Mouse (Mus musculus): ENCODE measurements around the gene Clrn2. TPM values are rescaled to one million over a fixed set of nuclear protein-coding genes. Genes with fewer than 3 reads are reported as not detected.

Clrn2 gene
- polyA plus RNA-seq, 1 experiment from 2014 or later: 0.35 TPM

DNA sequence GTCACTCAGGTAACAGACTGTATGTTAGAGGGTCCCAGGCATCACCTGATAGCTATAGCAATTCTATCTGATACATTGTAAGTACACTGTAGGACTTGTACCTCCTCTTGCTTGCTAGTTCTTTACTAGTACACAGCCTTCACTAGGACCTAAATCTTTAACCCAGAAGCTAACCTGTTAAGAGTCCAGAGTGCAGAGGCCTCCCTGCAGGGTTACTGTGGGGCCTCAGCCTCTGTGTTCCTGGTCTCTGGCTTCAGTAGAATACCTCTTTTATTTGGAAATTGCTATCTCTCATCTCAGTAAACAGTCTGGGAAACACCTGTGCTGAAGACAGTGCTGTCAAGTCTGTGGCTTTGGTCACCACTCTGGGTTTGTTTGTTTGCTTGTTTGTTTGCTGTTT, 42.5 kb downstream of the Clrn2 start:
- H3K4me3 ChIP-seq (replicated peaks; ENCODE audit: low read length): no peak overlapping the region
- H3K27me3 ChIP-seq (ENCODE audit: control insufficient read depth, insufficient read depth, low read length): no peaks in the 10 kb centered on the region
- H3K36me3 ChIP-seq (replicated peaks; ENCODE audit: control insufficient read depth, insufficient read depth): peaks cover 14% of the 10 kb centered on the region
- H3K4me1 ChIP-seq (replicated peaks; ENCODE audit: control insufficient read depth, insufficient read depth, low read length): peaks cover 11% of the 10 kb centered on the region; the same call in 1 of the 2 replicates
- H3K27ac ChIP-seq: no peak overlapping the region
- H3K4me2 ChIP-seq (replicated peaks): no peak overlapping the region
- no peak overlapping the region for H3K9ac ChIP-seq
- no peaks in the 10 kb centered on the region for H3K9me3 ChIP-seq (ENCODE audit: control insufficient read depth, low read length)
- ATAC-seq (ENCODE audit: low FRiP score): no peak
- no peak for DNase-seq (ENCODE audit: low spot score)

DNA sequence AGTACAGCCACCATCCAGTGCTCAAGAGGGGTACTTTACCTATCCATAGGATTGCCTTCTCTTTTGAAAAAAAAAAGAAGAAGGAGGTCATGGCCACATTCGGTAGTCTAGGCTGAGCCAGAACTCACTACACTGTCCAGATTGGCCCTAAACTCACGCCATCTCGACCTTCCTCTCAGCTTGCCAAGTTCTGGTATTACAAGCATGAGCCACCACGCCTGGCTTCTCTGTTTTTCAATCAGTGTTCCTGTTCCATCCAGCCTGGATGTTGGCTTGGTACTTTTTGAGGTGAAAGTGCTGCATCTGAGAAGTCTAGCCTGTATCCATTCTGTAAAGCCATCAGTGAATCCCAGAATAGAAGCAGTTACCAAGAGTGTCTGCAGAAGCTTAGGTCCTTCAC, 42.9 kb downstream of the Clrn2 start:
- H3K9ac ChIP-seq: no peak overlapping the region
- peaks cover 11% of the 10 kb centered on the region; the same call in 1 of the 2 replicates for H3K4me1 ChIP-seq (replicated peaks; ENCODE audit: control insufficient read depth, insufficient read depth, low read length)
- WGBS: 90% methylated on average over 4 of the region's 4 CpGs
- H3K27me3 ChIP-seq (ENCODE audit: control insufficient read depth, insufficient read depth, low read length): no peaks in the 10 kb centered on the region
- no peak overlapping the region for H3K4me3 ChIP-seq (replicated peaks; ENCODE audit: low read length)
- DNase-seq (ENCODE audit: low spot score) (no peak), ATAC-seq (ENCODE audit: low FRiP score) (no peak)
- no peak overlapping the region for H3K27ac ChIP-seq
- H3K4me2 ChIP-seq (replicated peaks): no peak overlapping the region
- H3K36me3 ChIP-seq (replicated peaks; ENCODE audit: control insufficient read depth, insufficient read depth): peaks cover 14% of the 10 kb centered on the region
- H3K9me3 ChIP-seq (ENCODE audit: control insufficient read depth, low read length): no peaks in the 10 kb centered on the region

- ATAC-seq (ENCODE audit: low FRiP score) (no peak), DNase-seq (ENCODE audit: low spot score) (no peak)
- Histone ChIP-seq H3K36me3 (replicated peaks; ENCODE audit: control insufficient read depth, insufficient read depth) (peaks cover 14% of the 10 kb centered on the region), H3K27ac (no peak overlapping the region), H3K9ac (no peak overlapping the region), H3K27me3 (ENCODE audit: control insufficient read depth, insufficient read depth, low read length) (no peaks in the 10 kb centered on the region), H3K4me1 (replicated peaks; ENCODE audit: control insufficient read depth, insufficient read depth, low read length) (peaks cover 11% of the 10 kb centered on the region; the same call in 1 of the 2 replicates), H3K4me2 (replicated peaks) (no peak overlapping the region), H3K4me3 (replicated peaks; ENCODE audit: low read length) (no peak overlapping the region), H3K9me3 (ENCODE audit: control insufficient read depth, low read length) (no peaks in the 10 kb centered on the region)
- 90% methylated on average over 12 of the region's 12 CpGs for WGBS
These were observed 43.5 kb downstream of the Clrn2 start for GRCm38 (mm10) chr5:45496930-45497550.

- WGBS: 97% methylated on average over 5 of the region's 5 CpGs
- DNase-seq (ENCODE audit: low spot score): no peak
- no peaks in the 10 kb centered on the region for H3K9me3 ChIP-seq (ENCODE audit: control insufficient read depth, low read length)
These were observed 44.0 kb downstream of the Clrn2 start for GRCm38 (mm10) chr5:45497564-45497963.

GRCm38 (mm10) chr5:45510071-45510470, 56.5 kb downstream of the Clrn2 start:
- H3K36me3 ChIP-seq (replicated peaks; ENCODE audit: control insufficient read depth, insufficient read depth): peaks cover 59% of the 10 kb centered on the region
- ATAC-seq (ENCODE audit: low FRiP score): no peak
- no peaks in the 10 kb centered on the region for H3K9me3 ChIP-seq (ENCODE audit: control insufficient read depth, low read length)

More at GRCm38 (mm10) chr5:45497564-45497963, 44.0 kb downstream of the Clrn2 start:
- Histone ChIP-seq H3K36me3 (replicated peaks; ENCODE audit: control insufficient read depth, insufficient read depth) (peaks cover 14% of the 10 kb centered on the region), H3K9ac (no peak overlapping the region), H3K27ac (no peak overlapping the region), H3K4me3 (replicated peaks; ENCODE audit: low read length) (no peak overlapping the region), H3K4me1 (replicated peaks; ENCODE audit: control insufficient read depth, insufficient read depth, low read length) (peaks cover 11% of the 10 kb centered on the region; the same call in 1 of the 2 replicates), H3K27me3 (ENCODE audit: control insufficient read depth, insufficient read depth, low read length) (no peaks in the 10 kb centered on the region), H3K4me2 (replicated peaks) (no peak overlapping the region)
- ATAC-seq (ENCODE audit: low FRiP score): no peak

DNA sequence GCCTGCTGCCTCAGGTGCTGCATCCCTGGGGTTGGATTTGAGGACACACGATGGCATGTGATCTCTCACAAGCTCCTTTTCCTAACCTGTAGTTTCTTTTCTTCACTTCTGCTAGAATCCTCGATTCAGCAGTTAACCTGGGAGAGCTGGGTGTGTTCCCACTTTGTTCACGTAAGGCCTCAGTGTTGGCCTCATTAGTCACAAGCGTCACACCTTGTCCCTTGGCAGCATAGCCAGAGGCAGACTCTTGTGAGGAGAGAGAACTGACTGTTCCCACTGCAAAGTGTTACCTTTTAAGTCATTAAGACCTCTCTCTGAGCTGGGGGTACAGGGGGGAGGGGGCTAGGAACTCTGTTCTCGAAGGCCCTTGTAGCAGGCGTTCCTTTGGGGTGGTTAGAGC, 59.4 kb downstream of the Clrn2 start:
- no peak overlapping the region for H3K27ac ChIP-seq
- H3K4me3 ChIP-seq (replicated peaks; ENCODE audit: low read length): no peak overlapping the region
- peaks cover 33% of the 10 kb centered on the region for H3K36me3 ChIP-seq (replicated peaks; ENCODE audit: control insufficient read depth, insufficient read depth)
- no peaks in the 10 kb centered on the region for H3K9me3 ChIP-seq (ENCODE audit: control insufficient read depth, low read length)
- WGBS: 90% methylated on average over 6 of the region's 6 CpGs
- H3K27me3 ChIP-seq (ENCODE audit: control insufficient read depth, insufficient read depth, low read length): no peaks in the 10 kb centered on the region
- no peaks in the 10 kb centered on the region for H3K4me1 ChIP-seq (replicated peaks; ENCODE audit: control insufficient read depth, insufficient read depth, low read length)
- H3K4me2 ChIP-seq (replicated peaks): no peak overlapping the region
- no peak for ATAC-seq (ENCODE audit: low FRiP score)
- DNase-seq (ENCODE audit: low spot score): no peak
- no peak overlapping the region for H3K9ac ChIP-seq

More at GRCm38 (mm10) chr5:45510071-45510470, 56.5 kb downstream of the Clrn2 start:
- DNase-seq (ENCODE audit: low spot score): no peak
- no peak overlapping the region for H3K27ac ChIP-seq
- no peak overlapping the region for H3K4me2 ChIP-seq (replicated peaks)
- H3K4me3 ChIP-seq (replicated peaks; ENCODE audit: low read length): no peak overlapping the region
- no peaks in the 10 kb centered on the region for H3K4me1 ChIP-seq (replicated peaks; ENCODE audit: control insufficient read depth, insufficient read depth, low read length)
- WGBS: 85% methylated on average over 7 of the region's 7 CpGs
- no peaks in the 10 kb centered on the region for H3K27me3 ChIP-seq (ENCODE audit: control insufficient read depth, insufficient read depth, low read length)
- H3K9ac ChIP-seq: no peak overlapping the region

- Histone ChIP-seq H3K4me2 (replicated peaks) (no peak overlapping the region), H3K4me3 (replicated peaks; ENCODE audit: low read length) (no peak overlapping the region), H3K27ac (no peak overlapping the region), H3K4me1 (replicated peaks; ENCODE audit: control insufficient read depth, insufficient read depth, low read length) (no peaks in the 10 kb centered on the region), H3K27me3 (ENCODE audit: control insufficient read depth, insufficient read depth, low read length) (no peaks in the 10 kb centered on the region), H3K9me3 (ENCODE audit: control insufficient read depth, low read length) (no peaks in the 10 kb centered on the region), H3K9ac (no peak overlapping the region), H3K36me3 (replicated peaks; ENCODE audit: control insufficient read depth, insufficient read depth) (peaks cover 28% of the 10 kb centered on the region)
- ATAC-seq (ENCODE audit: low FRiP score) (no peak), DNase-seq (ENCODE audit: low spot score) (no peak)
- 94% methylated on average over 2 of the region's 2 CpGs for whole genome bisulfite sequencing
These were observed 60.0 kb downstream of the Clrn2 start for GRCm38 (mm10) chr5:45513511-45513910.

Other genes with a start within 250 kb of the Clrn2 start
- gene Qdpr, start 3.5 kb upstream of the Clrn2 start, polyA plus RNA-seq (2014; fragmentation: Nextera tagmentation; extraction: Ambion mirVana): 96.6 and 105 TPM in 2 replicates
- 35.3 and 38.6 TPM in 2 replicates for gene Lap3, start 39.6 kb downstream of the Clrn2 start, polyA plus RNA-seq (2014; fragmentation: Nextera tagmentation; extraction: Ambion mirVana)
- 251 and 253 TPM in 2 replicates for gene Med28, start 66.5 kb downstream of the Clrn2 start, polyA plus RNA-seq (2014; fragmentation: Nextera tagmentation; extraction: Ambion mirVana)
- 6.7 and 9.7 TPM in 2 replicates for gene Fam184b, start 185.9 kb downstream of the Clrn2 start, polyA plus RNA-seq (2014; fragmentation: Nextera tagmentation; extraction: Ambion mirVana)
- 7.9 and 9.5 TPM in 2 replicates for gene Ncapg, start 216.2 kb downstream of the Clrn2 start, polyA plus RNA-seq (2014; fragmentation: Nextera tagmentation; extraction: Ambion mirVana)